Mouse (Mus musculus) kidney, adult 8-10 months (tissue): Measurements from ENCODE around the gene Gm9117.
"Not testable (repeated sequence)": the region's sequence is repeated elsewhere in the genome, so short reads cannot be mapped to it uniquely, and the experiment has no call there.

ENCODE experiments used
- DNase-seq, 2 experiments: peaks; one replicate each; pipeline ENCODE4 v3.0.0; 2022

The Gm9117 gene

DNA sequence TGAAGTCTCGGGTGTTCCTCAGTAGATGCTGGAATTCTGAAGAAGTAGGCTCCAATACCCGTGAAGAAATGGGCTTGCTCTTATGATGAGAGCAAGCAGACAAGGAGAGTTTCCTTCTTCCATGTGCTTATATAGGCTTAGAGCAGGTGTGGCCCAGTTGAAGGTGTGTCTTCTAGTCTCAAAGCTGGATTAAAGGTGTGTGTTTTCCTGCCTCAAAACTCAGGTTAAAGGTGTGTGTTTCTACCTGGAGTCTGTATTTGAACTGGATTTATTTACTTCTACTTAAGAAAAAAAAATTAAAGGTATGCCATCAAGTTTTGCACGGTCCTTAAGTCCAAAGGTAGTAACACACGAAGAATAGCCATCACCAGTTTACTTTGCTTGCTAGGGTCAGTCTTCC, at the start of gene Gm9117:
Gene Gm9117 (minus strand): TSS at position 101 of the 400 bp plus-strand sequence.
- DNase-seq, result not testable (repeated sequence)

DNA sequence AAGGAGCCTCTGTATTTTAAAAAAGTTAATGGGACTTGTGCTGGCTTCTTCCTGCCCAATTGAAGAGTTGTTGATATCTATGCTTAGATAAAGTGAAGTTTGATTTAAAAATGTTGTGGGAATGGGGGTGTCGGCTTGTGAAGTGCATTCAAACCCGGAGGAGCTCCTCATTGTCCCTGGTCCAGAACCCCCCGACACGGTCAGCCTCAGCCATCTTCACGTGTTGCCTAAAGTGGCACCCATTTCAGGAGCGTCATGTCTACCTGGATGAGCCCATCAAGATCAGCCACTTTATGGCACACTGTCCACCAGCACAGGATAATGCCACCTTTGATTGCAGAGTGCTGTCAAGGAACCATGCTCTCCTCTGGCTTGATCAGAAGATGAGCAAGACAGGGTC, 25.6 kb upstream of the Gm9117 start:
- not testable (repeated sequence) for DNase-seq

DNA sequence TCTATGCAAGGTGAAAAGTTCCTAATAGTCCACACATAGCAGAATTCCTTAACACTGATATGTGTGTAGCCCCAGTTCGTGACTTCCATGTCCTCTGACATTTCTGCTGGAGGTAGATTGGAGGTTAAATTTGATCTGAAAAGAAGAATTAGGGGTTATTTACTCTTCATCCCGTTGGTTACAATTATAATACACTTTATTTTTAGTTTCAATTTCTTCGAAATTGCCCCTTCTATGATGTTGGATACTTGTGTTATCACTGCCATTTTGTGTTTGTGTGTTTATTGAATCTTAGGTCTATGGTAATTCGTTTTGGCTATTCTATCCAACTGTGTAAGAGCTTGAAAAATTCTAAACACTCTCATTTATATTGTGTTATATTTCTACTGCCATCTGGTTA, 17.9 kb upstream of the Gm9117 start, which contains the start of gene Tdpoz5:
Gene Tdpoz5 (minus strand): TSS at position 101 of the 400 bp plus-strand sequence.
- not testable (repeated sequence) for DNase-seq

DNA sequence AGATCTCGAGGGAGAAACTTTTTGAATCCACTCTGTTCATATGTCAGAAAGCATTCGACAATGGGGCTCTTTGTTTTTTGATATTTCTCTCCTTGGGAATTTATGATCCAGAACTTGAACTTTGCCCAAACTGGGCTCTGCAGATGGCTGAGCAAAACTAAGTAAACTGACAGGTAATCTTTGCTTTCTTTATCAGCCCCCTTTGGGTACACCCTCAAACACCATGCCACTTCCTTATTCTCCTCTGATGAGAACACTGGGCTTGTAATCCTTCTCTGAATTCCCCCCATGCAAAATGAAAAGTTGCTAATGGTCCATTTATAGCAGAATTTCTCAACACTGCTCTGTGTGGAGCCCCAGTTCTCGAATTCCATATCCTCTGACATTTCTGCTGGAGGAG, 5.0 kb downstream of the Gm9117 start:
- not testable (repeated sequence) for DNase-seq
